Mouse (Mus musculus) kidney, embryonic 16.5 days (tissue): ENCODE results near the gene Siae. TPM values are rescaled to one million over a fixed set of nuclear protein-coding genes. Genes with fewer than 3 reads are reported as not detected.

ENCODE experiments used
- ATAC-seq: fragments of 200-750 bp; cut with Nextera tagmentation; 2 replicates; pipeline ENCODE4 v1.8.0; 2017; ENCODE audit warnings: moderate TSS enrichment; ENCODE audit not compliant: low FRiP score, low TSS enrichment
- H3K27ac ChIP-seq: fragments of 300-500 bp; sonication (generic); 2 replicates; pipeline ENCODE4 v1.5.1; 2014; ENCODE audit warnings: low read length
- H3K27me3 ChIP-seq: fragments of 300-500 bp; sonication (generic); 2 replicates; pipeline ENCODE4 v1.6.1; 2014; ENCODE audit warnings: low read length, control low read depth, mixed read lengths; ENCODE audit not compliant: insufficient read depth
- H3K36me3 ChIP-seq: fragments of 300-500 bp; sonication (generic); 2 replicates; pipeline ENCODE4 v1.6.1; 2014; ENCODE audit warnings: low read length, control low read depth, mixed read lengths; ENCODE audit not compliant: insufficient read depth
- H3K4me1 ChIP-seq: fragments of 300-500 bp; sonication (generic); 2 replicates; pipeline ENCODE4 v1.6.1; 2014; ENCODE audit warnings: low read length, control low read depth, mixed read lengths; ENCODE audit not compliant: insufficient read depth
- H3K4me2 ChIP-seq: fragments of 300-500 bp; sonication (generic); replicated peaks from 2 replicates; pipeline ENCODE4 v1.6.1; 2014; ENCODE audit warnings: low read depth, low read length
- H3K4me3 ChIP-seq: fragments of 300-500 bp; sonication (generic); 2 replicates; pipeline ENCODE4 v1.5.1; 2014; ENCODE audit warnings: mild to moderate bottlenecking, low read length
- H3K9ac ChIP-seq: fragments of 300-500 bp; sonication (generic); replicated peaks from 2 replicates; pipeline ENCODE4 v1.6.1; 2014; ENCODE audit warnings: low read length
- H3K9me3 ChIP-seq: fragments of 300-500 bp; sonication (generic); 2 replicates; pipeline ENCODE4 v1.6.1; 2016; ENCODE audit warnings: low read length, control low read depth
- whole genome bisulfite sequencing: fragments of 180-500 bp; shearing (Covaris S2); extraction: QIAGEN DNeasy Blood & Tissue Kit; methylation state at CpG from one replicate; pipeline ENCODE4 v1.1.7; 2014; 5-methylcytosine and 5-hydroxymethylcytosine counted together
- polyA plus RNA-seq: library from polyadenylated mRNA; unstranded; fragments of >200 nt; fragmentation: Nextera tagmentation; extraction: Ambion mirVana; gene quantifications from 2 replicates; pipeline ENCODE4 v1.2.1, GENCODE M21; 2015

The Siae gene
- polyA plus RNA-seq, 1 experiment from 2014 or later = 13.6 TPM

GRCm38 (mm10) chr9:37595570-37595969, 40.1 kb downstream of the Siae start:
- no peaks in the 10 kb centered on the region for H3K36me3 ChIP-seq
- no peaks in the 10 kb centered on the region for H3K27me3 ChIP-seq
- H3K4me3 ChIP-seq = no peak overlapping the region
- no peak overlapping the region for H3K27ac ChIP-seq
- no peak overlapping the region for H3K4me2 ChIP-seq
- H3K4me1 ChIP-seq = no peaks in the 10 kb centered on the region
- H3K9ac ChIP-seq = no peak overlapping the region
- 76% methylated on average over 1 of the region's 1 CpGs for WGBS
- ATAC-seq = no peak
- H3K9me3 ChIP-seq = no peaks in the 10 kb centered on the region

GRCm38 (mm10) chr9:37598637-37599036, 43.1 kb downstream of the Siae start:
- H3K4me2 ChIP-seq = no peak overlapping the region
- WGBS = 75% methylated on average over 2 of the region's 2 CpGs
- no peaks in the 10 kb centered on the region for H3K4me1 ChIP-seq
- no peaks in the 10 kb centered on the region for H3K27me3 ChIP-seq
- H3K36me3 ChIP-seq = no peaks in the 10 kb centered on the region
- no peaks in the 10 kb centered on the region for H3K9me3 ChIP-seq
- no peak overlapping the region for H3K27ac ChIP-seq
- no peak for ATAC-seq
- no peak overlapping the region for H3K4me3 ChIP-seq
- no peak overlapping the region for H3K9ac ChIP-seq

- H3K27me3 ChIP-seq = no peaks in the 10 kb centered on the region
- WGBS = 89% methylated on average over 2 of the region's 2 CpGs
- no peak overlapping the region for H3K27ac ChIP-seq
- no peak overlapping the region for H3K9ac ChIP-seq
- no peaks in the 10 kb centered on the region for H3K36me3 ChIP-seq
- H3K9me3 ChIP-seq = no peaks in the 10 kb centered on the region
- H3K4me3 ChIP-seq = no peak overlapping the region
- ATAC-seq = no peak
- no peak overlapping the region for H3K4me2 ChIP-seq
- H3K4me1 ChIP-seq = no peaks in the 10 kb centered on the region
These were observed 45.2 kb downstream of the Siae start for GRCm38 (mm10) chr9:37600538-37601205.

GRCm38 (mm10) chr9:37605089-37605488, 49.6 kb downstream of the Siae start:
- WGBS = 91% methylated on average over 3 of the region's 3 CpGs
- H3K36me3 ChIP-seq = no peaks in the 10 kb centered on the region

GRCm38 (mm10) chr9:37609558-37609957, 54.1 kb downstream of the Siae start:
- H3K4me2 ChIP-seq = no peak overlapping the region
- ATAC-seq = no peak
- no peak overlapping the region for H3K4me3 ChIP-seq
- H3K27me3 ChIP-seq = no peaks in the 10 kb centered on the region
- 60% methylated on average over 4 of the region's 4 CpGs for WGBS
- H3K36me3 ChIP-seq = no peaks in the 10 kb centered on the region
- H3K4me1 ChIP-seq = peaks cover 6% of the 10 kb centered on the region
- no peak overlapping the region for H3K27ac ChIP-seq
- H3K9ac ChIP-seq = no peak overlapping the region
- H3K9me3 ChIP-seq = no peaks in the 10 kb centered on the region

More at GRCm38 (mm10) chr9:37605089-37605488, 49.6 kb downstream of the Siae start:
- Histone ChIP-seq H3K9me3 (no peaks in the 10 kb centered on the region), H3K27me3 (no peaks in the 10 kb centered on the region), H3K9ac (no peak overlapping the region), H3K27ac (no peak overlapping the region), H3K4me2 (no peak overlapping the region), H3K4me1 (no peaks in the 10 kb centered on the region), H3K4me3 (no peak overlapping the region)
- ATAC-seq = no peak

- Histone ChIP-seq H3K4me3 (peak within 1 kb of the TSS; percentile 82), H3K27me3 (no peaks in the 10 kb centered on the region), H3K4me1 (peaks cover 6% of the 10 kb centered on the region), H3K9ac (peak within 1 kb of the TSS; percentile 76), H3K9me3 (no peaks in the 10 kb centered on the region), H3K27ac (peak within 1 kb of the TSS; percentile 55; the same call in 1 of the 2 replicates), H3K36me3 (no peaks in the 10 kb centered on the region), H3K4me2 (peak within 1 kb of the TSS; percentile 88)
- peak; percentile 98 for ATAC-seq
- WGBS = under 1% methylated on average over 45 of the region's 45 CpGs
These were observed 57.8 kb downstream of the Siae start, which contains the start of gene Spa17 for GRCm38 (mm10) chr9:37613182-37613910. Gene Spa17 (minus strand): TSS chr9:37613722.

GRCm38 (mm10) chr9:37613911-37614280, 58.4 kb downstream of the Siae start:
- Histone ChIP-seq H3K9me3 (no peaks in the 10 kb centered on the region), H3K27me3 (no peaks in the 10 kb centered on the region), H3K9ac (peak overlapping the region; percentile 71), H3K36me3 (no peaks in the 10 kb centered on the region), H3K4me2 (peak overlapping the region; percentile 88), H3K4me1 (peaks cover 6% of the 10 kb centered on the region), H3K27ac (0 out of 2 replicates have a peak overlapping the region, but pooled peaks have one; percentile 50), H3K4me3 (peak overlapping the region; percentile 82)
- ATAC-seq = no peak
- WGBS = 21% methylated on average over 6 of the region's 6 CpGs

- peaks cover 6% of the 10 kb centered on the region for H3K4me1 ChIP-seq
- H3K27ac ChIP-seq = no peak overlapping the region
- peak; percentile 12; the same call in 1 of the 2 replicates for ATAC-seq
- peak overlapping the region; percentile 88 for H3K4me2 ChIP-seq
- no peaks in the 10 kb centered on the region for H3K9me3 ChIP-seq
- no peaks in the 10 kb centered on the region for H3K27me3 ChIP-seq
- H3K36me3 ChIP-seq = no peaks in the 10 kb centered on the region
- no peak overlapping the region for H3K9ac ChIP-seq
- H3K4me3 ChIP-seq = peak overlapping the region; percentile 82; the same call in 1 of the 2 replicates
These were observed 58.8 kb downstream of the Siae start for GRCm38 (mm10) chr9:37614316-37614715.

GRCm38 (mm10) chr9:37615220-37615619, 59.7 kb downstream of the Siae start:
- H3K9ac ChIP-seq = no peak overlapping the region
- no peak overlapping the region for H3K27ac ChIP-seq
- H3K27me3 ChIP-seq = no peaks in the 10 kb centered on the region

GRCm38 (mm10) chr9:37616770-37617169, 61.3 kb downstream of the Siae start:
- Histone ChIP-seq H3K36me3 (no peaks in the 10 kb centered on the region), H3K9ac (no peak overlapping the region), H3K27me3 (0 out of 2 replicates have a peak, but pooled peaks cover 3% of the 10 kb centered on the region), H3K9me3 (no peaks in the 10 kb centered on the region), H3K4me3 (no peak overlapping the region), H3K4me1 (peaks cover 6% of the 10 kb centered on the region), H3K4me2 (no peak overlapping the region), H3K27ac (no peak overlapping the region)
- 56% methylated on average over 2 of the region's 2 CpGs for WGBS
- ATAC-seq = no peak

More at GRCm38 (mm10) chr9:37615220-37615619, 59.7 kb downstream of the Siae start:
- H3K9me3 ChIP-seq = no peaks in the 10 kb centered on the region
- no peak for ATAC-seq
- 74% methylated on average over 5 of the region's 5 CpGs for WGBS
- peaks cover 6% of the 10 kb centered on the region for H3K4me1 ChIP-seq
- H3K4me3 ChIP-seq = no peak overlapping the region
- no peak overlapping the region for H3K4me2 ChIP-seq
- H3K36me3 ChIP-seq = no peaks in the 10 kb centered on the region
